Mouse (Mus musculus): Measurements from ENCODE around the gene Dlg2.

The Dlg2 gene

DNA sequence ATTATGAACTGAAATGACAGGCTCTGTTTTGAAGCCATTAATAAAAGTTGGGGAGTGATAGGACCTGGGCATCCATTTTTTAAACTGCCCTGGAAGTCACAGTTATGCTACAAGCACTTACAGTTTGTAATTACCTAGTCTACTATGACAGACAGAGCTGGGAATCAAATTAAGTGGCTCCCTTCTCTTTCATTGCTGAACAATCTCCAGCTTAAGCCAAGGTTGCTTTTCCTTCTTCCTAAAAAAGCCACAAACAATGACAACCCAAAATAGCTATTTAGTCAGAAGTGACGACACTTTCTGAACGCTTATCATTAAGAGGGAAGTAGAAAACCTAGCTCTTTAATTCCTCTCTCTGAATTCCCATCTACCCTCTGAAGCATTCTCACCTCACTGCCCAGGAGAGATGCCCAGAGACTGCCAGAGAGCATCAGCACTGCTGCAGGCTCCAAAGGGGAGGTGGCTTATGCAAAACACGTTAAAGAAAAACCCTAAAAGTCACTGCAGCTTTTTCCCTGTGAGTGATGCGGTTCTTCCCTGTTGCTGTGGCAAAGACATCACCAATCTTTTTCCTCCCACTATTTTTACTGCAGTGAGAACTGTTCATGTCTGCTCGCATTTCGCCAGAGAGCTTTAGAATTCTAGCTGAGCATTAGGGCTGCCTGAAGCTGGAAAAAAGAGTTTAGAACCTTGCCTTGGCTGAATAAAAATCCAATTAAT, 612.9 kb downstream of the Dlg2 start:
- no peak for DNase-seq (ENCODE audit: extremely low spot score, low read depth, low spot score)

DNA sequence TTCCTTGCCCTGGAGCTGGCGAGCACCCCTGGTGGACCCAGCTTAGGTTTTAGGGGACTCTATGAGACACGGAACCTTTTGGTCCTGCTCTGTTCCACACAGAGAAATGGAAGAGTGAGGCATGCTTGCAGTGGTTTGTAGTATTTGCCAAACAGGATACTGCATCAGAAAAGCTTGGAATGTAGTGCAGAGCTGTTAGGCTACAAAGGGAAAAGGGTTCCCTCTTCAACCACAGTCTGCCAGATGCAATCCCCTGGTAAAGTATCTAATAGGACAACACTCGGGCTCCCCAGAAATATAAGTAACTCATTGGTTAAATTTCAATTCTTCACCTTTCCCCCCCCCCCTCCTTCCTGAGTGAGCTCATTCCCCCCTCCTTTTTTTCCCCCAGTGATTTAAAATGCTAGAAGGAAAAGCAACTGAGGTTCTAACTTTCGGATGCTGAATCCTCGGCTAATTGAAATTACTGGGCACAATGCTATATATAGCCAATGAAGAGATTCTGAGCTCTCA, 613.9 kb downstream of the Dlg2 start:
- DNase-seq (ENCODE audit: extremely low spot score, low read depth, low spot score), result no peak

DNA sequence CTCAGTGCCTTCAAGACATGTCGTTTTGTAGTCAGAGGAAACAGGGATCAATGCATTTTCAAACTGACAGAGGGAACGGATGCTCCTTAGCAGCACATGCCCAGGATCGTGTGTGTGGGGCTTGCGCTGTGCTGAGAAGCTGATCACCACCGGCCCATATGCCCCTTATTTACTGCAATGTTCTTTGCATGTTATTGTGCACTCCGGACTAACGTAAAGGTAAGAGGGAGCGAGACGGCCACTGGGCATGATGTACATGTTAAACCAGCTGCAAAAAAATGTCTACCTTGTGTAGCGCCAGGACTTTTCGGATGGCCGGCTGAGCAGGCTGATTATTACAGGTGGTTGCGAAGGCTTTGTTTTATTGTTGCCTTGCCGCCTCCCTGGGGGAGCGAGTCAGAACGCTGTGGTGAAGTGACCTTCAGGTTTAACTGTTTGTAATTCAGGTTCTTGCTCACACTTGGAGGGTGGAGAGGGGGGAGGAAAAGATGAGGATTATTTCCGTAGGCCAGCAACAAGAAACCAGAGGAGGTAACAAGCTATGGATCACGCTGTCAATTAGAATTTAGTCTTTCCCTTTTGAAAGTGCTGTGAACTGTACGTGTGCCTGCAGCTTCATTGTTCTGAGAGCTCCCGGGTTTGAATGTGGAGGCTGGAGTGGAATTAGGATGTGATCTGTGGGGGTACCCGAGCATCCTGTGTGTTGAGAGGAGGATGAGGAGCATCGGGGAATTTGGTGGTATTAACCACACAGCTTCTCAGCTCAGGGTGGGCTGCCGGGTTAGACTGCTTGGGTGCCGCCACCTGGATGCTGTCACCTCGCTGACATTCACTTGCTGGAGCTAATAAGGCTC, 614.6 kb downstream of the Dlg2 start:
- peak; percentile 16 for DNase-seq (ENCODE audit: extremely low spot score, low read depth, low spot score)

DNA sequence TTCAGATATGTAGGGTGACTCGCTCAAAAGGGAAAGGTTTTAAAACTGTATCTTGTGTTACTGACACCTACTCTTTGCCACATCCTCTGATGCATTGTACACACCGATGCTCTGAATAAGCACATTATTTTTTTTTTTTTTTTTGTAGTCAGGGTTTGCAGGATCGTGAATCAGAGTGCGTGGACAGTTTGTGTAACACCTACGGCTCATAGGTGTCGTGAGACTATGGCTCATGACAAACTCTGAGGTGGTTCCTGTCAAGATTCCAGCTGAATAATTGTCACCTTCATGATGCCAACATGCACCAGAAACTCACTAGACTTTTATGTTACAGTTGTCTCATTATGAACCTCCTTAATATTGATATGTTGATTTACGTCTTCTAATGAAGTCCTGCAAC, 620.0 kb downstream of the Dlg2 start:
- DNase-seq (ENCODE audit: extremely low spot score, low read depth, low spot score), result no peak

DNA sequence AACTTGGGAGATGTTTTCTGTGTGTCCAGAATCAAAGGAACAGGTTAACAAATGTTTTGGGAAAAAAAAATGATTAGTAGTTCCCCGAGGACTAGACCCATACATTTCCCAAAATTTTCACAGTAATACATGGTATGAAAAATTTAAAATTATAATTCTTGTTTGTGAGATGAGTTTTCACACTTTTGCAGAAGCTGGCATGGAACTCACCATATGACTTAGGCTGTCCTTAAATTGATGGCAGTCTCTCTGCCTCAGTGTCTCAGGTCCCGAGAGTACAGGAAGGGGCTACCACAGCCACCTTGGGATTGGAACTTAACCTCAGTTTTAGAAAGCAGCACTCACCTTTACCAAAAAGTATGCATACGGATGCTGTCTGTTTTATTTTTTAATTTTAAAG, 622.0 kb downstream of the Dlg2 start:
- DNase-seq (ENCODE audit: extremely low spot score, low read depth, low spot score), result no peak

DNA sequence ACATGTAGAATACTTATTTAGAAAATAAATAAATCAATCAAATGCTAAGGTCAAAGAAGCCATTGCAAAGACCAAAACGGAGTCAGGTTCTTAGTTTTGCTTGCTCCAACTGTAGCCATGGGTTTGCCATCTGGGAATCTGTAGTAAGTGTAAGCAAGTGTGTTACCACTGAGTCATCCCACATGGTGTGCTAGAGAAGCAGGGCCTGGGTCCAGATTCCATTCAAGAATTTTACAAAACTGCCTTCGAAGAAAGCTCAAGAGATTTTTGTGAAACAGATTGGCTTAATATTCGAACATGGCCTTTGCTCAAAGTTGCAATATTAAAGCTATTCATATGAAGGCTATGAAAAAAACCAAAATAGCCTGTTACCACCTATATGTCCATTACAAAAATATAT, 633.1 kb downstream of the Dlg2 start:
- DNase-seq (ENCODE audit: extremely low spot score, low read depth, low spot score), result no peak

DNA sequence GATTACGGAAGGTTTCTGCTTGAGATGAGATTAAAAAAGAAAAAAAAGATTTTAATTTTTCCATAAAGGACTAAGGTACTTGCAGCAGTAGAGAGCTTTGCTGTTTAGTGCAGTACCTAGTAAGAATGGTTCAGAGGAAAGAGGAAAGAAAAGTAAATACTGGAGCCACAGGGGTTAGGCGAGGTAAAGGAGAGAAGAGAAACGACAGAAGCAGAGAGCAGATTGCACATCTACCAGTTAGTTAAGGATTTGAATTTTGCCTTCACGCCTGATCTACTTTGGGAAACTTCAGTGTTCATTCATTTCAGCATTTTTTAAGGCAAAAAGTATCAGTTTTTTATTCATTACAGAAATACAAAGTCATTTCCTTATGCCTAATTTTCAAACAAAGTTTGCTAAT, 655.7 kb downstream of the Dlg2 start:
- no peak for DNase-seq (ENCODE audit: extremely low spot score, low read depth, low spot score)

DNA sequence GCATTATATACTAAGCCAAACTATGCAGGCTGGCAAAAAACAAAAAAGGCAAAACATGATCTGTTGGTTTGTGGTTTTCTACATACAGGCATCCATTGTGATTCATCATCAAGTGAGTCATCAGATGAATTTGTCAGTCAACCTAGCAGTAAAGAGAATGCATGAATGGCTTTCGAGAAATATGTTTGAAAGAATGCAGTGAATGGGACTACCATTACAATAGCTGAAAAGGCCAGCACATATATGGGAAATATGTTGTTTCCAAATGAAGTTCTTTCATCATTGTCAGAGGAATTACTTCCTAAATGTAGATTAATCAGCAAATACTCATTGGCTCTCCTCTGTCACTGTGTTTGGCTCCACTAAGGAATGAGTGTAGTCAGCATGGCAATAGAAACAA, 677.6 kb downstream of the Dlg2 start:
- DNase-seq (ENCODE audit: extremely low spot score, low read depth, low spot score), result no peak

DNA sequence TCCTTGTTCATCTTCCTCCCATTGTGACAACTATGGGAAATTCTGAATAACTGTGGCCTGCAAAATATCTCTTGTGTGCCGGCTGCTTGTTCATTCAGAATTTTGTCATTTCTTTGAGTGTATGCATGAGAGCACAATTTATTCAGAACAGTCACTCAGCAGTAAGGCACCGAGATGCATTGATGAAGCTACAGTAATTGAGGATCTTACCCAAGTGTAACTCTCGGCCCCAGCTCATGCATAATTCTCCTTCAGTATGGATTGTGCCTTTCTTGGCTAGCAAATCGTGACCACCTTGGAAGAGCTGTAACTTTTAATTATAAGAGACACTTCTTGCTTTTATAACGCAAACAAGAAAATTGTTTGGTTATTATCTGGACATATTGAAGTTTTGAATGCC, 682.7 kb downstream of the Dlg2 start:
- no peak for DNase-seq (ENCODE audit: extremely low spot score, low read depth, low spot score)

DNA sequence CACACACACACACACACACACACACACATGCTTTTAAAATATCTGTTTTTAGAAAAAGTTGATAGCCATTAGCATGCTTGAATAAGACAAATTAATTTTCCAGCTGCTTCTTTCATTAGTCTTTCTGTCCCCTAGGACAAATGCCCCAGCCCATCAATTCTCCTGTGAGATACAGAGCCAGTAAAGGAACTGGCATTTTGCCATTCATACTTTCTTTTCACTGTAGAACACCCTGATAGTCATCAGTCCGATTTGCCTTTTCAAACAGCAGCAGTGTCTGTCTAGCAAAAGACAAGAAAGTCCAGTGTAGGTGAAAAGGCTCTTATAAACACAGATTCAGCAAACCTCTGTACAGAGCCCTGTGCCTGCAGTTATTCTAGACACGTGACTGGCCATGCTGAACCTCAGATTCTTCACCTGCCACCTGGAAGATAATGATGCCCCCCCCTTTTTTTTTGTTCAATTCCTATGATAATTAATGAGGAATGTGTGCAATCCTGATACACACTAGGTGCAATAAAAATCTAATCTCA, 685.2 kb downstream of the Dlg2 start:
- DNase-seq (ENCODE audit: extremely low spot score, low read depth, low spot score), result no peak

DNA sequence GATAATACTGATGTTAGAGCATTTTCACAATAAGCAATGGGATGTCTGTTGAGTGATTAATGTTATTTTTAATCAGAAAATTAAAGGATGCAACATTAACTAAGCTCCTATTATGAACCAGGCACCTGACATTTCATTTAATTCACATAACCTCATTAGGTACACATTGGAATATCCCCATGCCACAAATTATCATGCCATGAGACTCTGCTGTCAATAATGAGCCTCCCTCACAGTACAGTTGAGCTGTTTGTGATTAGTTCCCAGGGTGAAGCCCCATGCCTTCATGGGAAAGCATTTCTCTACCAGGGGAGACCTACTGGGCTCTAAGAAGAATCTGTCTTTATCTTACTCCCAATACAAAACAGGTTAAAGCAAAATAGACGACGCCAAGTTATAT, 697.1 kb downstream of the Dlg2 start:
- DNase-seq (ENCODE audit: extremely low spot score, low read depth, low spot score), result no peak

DNA sequence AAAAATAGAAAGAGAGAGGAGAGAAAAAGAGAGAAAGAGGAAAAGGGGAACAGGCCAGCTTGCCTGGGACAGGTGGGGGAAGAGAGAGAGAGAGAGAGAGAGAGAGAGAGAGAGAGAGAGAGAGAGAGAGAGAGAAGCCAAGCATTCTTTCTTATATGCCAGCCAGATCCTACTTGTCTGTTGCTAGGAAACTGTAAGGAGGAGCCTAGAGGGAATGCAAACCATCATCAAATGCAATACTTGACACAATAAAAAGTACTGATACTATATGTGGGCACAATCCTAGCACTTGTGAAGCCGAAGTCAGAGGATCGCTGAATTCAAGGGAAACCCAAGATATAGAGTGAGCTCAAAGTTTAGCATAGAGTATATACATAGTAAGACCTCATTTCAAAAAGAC, 711.7 kb downstream of the Dlg2 start:
- DNase-seq (ENCODE audit: extremely low spot score, low read depth, low spot score), result no peak

DNA sequence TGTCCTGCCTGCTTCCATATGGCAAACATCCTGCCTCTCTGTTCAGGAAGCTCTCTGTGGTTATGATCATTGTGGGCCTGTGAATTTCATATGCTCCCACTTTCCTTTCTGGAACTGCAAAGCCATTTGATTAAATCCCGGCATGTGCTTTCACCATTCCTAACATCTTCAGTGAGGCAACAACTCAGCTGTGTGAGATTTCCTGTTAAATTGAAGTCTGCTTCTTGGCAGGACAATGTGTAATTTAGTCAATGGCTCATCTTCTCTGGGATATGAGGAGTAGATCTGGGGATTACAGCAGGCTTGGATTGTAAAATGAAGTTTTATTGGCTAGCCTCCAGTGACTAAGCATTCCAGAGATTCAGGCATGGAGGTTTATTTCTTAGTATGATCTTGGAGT, 722.9 kb downstream of the Dlg2 start:
- DNase-seq (ENCODE audit: extremely low spot score, low read depth, low spot score), result no peak

DNA sequence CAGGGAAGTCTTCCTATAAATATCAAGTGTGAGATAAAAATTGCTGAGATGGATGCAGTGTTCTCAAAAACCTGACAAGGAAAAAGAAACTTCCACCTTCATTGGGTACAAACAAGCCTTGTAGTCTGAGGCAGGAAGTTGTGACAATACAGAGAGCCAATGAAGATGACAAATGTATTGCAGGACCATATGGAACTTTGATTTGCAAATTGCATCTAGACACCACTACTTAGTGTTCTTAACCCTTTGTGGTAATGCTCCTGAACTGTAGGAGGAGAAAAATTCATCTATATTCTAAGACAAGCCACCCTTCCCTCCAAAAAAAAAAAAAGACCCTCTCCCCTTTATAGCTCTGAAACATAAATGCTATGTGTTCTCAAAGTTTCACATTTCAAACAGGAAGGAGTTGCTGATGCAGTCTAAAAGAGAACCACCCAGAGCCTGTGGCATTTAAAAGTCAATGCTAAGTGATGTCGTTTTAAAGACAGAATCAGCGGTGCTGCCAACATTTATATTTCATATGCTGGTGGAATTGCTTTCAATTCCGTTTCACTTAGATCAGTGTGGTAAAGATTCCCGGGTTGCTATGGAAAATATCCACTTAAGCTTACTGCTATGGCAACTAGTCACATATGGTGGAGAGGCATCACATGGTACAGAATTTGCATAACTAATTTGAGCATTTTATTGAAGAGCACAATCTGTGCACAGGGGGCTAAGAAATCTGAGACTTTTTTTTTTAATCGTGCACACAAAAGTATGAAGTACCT, 731.8 kb downstream of the Dlg2 start:
- no peak for DNase-seq (ENCODE audit: extremely low spot score, low read depth, low spot score)

DNA sequence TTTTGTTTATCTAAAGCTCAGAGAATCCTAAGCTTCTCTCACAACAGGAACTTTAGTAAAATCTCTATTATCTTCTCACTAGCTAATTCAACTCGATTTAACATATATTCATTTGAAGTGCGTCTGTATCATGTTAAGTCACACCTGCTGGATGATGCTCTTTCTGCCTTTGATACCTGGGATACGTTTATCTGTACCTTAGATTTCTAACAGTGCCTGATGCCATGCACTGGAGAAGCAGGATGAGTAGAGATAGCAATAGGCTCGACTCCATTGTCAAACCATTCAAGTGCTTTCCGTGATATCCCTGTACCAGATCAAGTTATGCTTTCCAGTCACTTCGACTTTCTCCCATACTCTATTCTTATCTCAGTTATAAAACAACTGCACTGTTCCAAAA, 732.5 kb downstream of the Dlg2 start:
- no peak for DNase-seq (ENCODE audit: extremely low spot score, low read depth, low spot score)

DNA sequence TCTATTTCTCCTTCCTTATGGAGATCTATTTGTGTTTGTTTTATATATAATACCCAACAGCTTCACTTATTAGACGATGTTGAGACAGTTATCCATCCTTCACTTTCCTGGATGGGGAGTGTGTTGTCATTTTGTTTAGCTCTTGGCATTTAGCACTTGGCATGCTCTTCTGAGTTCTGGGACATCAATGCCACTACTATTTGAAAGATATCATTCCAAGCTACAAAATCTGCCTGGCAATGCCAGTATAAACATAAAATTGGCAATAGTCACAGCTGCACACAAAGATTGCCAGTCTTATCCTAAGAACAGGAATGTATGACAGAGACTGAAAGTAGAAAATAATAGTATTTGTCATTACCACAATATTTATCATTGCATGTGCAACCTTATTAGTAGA, 735.8 kb downstream of the Dlg2 start:
- DNase-seq (ENCODE audit: extremely low spot score, low read depth, low spot score), result no peak

DNA sequence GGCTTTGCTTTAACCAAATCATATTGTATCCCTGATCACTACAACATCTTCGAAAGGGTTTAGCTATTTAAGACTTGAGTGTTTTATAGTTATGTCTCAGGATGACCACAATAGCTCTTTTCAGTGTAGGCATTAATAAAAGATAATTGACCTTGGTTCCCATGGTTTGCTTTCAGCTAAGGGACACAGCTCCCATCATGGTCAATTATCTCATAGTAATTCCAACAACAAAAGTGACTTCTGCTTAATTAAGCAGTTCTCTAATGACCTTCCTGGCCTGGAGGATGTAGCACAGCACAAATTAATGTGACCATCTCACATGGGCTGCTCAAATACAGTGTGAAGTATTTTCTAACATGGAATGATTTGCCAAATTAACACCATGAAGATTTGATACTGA, 738.4 kb downstream of the Dlg2 start:
- no peak for DNase-seq (ENCODE audit: extremely low spot score, low read depth, low spot score)

DNA sequence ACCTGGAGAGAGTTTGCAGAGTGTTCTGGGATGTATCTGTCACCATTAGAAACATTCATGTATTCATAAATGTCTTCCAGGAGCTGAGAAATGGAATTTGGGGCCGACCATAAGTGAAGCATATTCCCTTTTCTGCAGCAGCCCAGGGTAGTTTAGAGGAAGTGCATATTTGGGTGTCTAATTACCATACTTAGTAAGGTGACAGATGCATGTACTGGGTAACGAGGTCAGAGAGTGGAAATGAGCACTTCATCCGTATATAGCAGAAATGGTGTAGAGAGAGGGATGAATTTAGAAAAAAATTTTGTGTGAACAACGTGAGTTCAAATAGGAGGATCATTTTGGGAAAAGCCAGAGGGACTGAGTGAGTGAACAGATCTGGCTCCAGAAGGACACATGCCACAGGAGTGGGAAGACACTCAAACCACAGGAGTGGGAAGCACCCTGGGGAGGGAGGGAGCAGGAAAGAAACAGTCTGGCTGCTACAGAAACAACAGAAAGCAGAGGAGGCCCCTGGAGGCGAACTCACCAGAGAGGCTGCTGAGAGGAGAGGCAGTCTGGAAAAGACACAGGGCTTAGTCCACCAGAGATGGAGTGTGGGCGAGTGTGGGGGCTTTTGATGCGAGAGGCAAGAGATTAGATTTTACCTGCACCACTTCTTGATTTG, 742.0 kb downstream of the Dlg2 start:
- DNase-seq (ENCODE audit: extremely low spot score, low read depth, low spot score), result no peak

DNA sequence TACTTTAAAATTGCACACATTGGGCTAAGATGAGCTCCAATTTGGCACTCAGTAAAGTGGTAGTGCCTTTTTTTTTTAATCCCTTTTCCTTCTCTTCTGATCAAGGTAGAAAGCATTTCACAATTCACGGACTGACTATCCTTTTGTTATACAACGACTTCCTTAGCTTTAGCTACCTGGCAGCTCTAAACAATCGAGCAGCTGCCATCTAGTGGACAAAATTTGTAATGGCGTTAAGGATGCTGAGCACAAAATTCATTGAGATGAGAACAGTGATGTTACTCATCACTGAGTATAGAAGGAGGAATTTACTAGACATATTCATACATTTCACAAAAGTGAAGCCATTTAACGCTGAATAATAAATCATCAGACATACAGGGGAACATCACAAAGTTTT, 750.0 kb downstream of the Dlg2 start:
- DNase-seq (ENCODE audit: extremely low spot score, low read depth, low spot score), result peak; percentile 66

DNA sequence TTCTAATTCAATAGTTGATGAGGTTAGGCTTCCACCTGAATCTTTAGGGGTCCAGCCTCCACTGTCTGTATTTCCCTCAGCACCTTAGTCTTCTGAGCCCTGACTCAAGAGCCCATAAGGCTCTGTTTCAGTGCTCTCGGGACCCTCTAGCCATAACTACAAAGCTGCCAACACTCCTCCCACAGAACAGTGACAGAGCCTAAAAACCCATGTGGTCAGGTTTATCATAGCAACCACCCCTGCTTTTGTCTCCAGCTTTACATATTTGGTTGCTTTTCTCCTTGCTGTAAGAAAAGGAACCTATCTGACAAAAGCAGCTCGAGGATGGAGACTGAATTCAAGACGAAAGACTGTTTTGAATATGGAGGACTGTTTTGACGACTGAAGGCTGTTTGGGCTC, 765.2 kb downstream of the Dlg2 start:
- DNase-seq (ENCODE audit: extremely low spot score, low read depth, low spot score), result no peak

DNA sequence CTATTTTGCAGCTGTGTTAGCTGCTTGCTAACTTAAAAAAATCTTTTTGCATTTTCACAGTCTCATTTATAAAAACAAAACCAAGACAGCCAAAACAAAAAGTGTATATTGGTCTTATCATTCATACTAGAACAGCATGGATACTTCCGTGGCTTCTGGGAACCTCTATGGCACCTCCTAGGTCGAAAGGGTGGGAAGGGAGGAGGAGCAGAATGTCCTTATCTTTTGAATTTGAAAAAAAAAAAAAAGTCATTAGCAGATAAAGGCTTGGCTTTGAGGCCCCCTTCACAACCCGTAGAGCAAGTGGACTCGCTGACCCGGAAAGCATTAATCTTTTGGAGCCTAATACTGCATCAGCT, 785.2 kb downstream of the Dlg2 start:
- DNase-seq (ENCODE audit: extremely low spot score, low read depth, low spot score), result no peak

All from hindlimb bud, embryonic 11.5 days (tissue).